Mouse (Mus musculus) Patski (cell line): ENCODE results near the gene Etv5. TPM values are rescaled to one million over a fixed set of nuclear protein-coding genes. Genes with fewer than 3 reads are reported as not detected.

ENCODE experiments used
- ATAC-seq: fragments of 100-300 bp; one replicate; pipeline ENCODE4 v1.8.0; 2021
- CTCF ChIA-PET: fragments of 350-600 bp; sonication (Branson Sonifier 250); formaldehyde crosslinking; loops from one replicate; lab custom pipeline; 2022; ENCODE audit warnings: inconsistent platforms; lab: Charles Lee
- POLR2A ChIA-PET: fragments of 350-600 bp; sonication (Branson Sonifier 250); formaldehyde crosslinking; loops from one replicate; lab custom pipeline; 2022; ENCODE audit warnings: antibody characterized with exemption, inconsistent platforms; lab: Charles Lee
- DNase-seq: peaks from one replicate; pipeline ENCODE4 v3.0.0-alpha.2; 2011; ENCODE audit warnings: low read depth, low spot score
- H3K27me3 ChIP-seq: fragments of 371-371 bp; one replicate; pipeline ENCODE4 v1.5.1; 2021
- CTCF ChIP-seq: fragments of 100-300 bp; IDR thresholded peaks from one replicate; pipeline ENCODE4 v1.5.1; 2021
- in situ Hi-C: fragments of 300-500 bp; cut with MboI; formaldehyde crosslinking; loops from 3 replicates; pipeline ENCODE4 v1.11.1; 2018; ENCODE audit warnings: low pct_unique_long_range_greater_than_20kb, mixed read lengths
- polyA plus RNA-seq: library from polyadenylated mRNA; unstranded; gene quantifications from one replicate; pipeline ENCODE4 v1.2.3, GENCODE M21; 2021

The Etv5 gene
- polyA plus RNA-seq, 1 experiment from 2014 or later, result 23.7 TPM

GRCm38 (mm10) chr16:22412459-22413229 lies 26.9 kb downstream of the Etv5 start:
- POLR2A ChIA-PET, result interaction anchor here (0.6 kb wide), 1 partner anchor 233 kb away, joined by 4 read pairs; no protein-coding TSS in a partner anchor
- TF ChIP-seq CTCF, result no peak
- in situ Hi-C loops, result no loop called here
- ATAC-seq (no peak), DNase-seq (no peak)
- CTCF ChIA-PET, result no interaction called here
- no peaks in the 10 kb centered on the region for H3K27me3 ChIP-seq

DNA sequence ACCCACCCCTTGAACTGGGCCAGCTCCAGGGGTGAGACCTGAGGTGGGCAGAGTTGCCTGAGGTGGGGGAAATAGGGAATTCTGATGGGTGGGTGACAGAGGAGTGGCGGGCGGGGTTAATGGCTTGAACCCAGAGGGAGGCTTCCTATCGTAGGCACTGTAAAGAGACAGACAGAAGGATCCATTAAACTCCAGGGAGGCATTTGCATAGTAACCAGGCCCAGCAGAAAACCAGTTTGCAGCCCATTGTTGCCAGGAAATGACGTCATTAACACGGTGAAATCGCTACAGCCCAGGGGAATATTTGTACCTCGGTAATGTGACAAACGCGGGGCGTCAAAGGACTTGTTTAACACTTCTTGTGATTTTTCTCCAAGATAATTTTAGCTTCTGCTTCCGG lies 27.8 kb downstream of the Etv5 start:
- ChIA-PET POLR2A (no interaction called here), CTCF (no interaction called here)
- ATAC-seq (no peak), DNase-seq (no peak)
- in situ Hi-C loops, result no loop called here
- TF ChIP-seq CTCF, result no peak
- no peaks in the 10 kb centered on the region for H3K27me3 ChIP-seq

- in situ Hi-C loops, result no loop called here
- ChIA-PET CTCF (interaction anchor here (1.3 kb wide), 1 partner anchor 13 kb away, joined by 4 read pairs; no protein-coding TSS in a partner anchor), POLR2A (no interaction called here)
- TF ChIP-seq CTCF, result no peak
- no peak for ATAC-seq
- no peaks in the 10 kb centered on the region for H3K27me3 ChIP-seq
- no peak for DNase-seq
Measured at GRCm38 (mm10) chr16:22410000-22410399, 29.5 kb downstream of the Etv5 start.

GRCm38 (mm10) chr16:22408642-22409360 lies 30.7 kb downstream of the Etv5 start:
- DNase-seq (no peak), ATAC-seq (no peak)
- in situ Hi-C loops, result no loop called here
- no peak for TF ChIP-seq CTCF
- no peaks in the 10 kb centered on the region for H3K27me3 ChIP-seq
- CTCF ChIA-PET, result interaction anchor here (1.3 kb wide), 1 partner anchor 14 kb away, joined by 4 read pairs; no protein-coding TSS in a partner anchor
- POLR2A ChIA-PET, result no interaction called here

DNA sequence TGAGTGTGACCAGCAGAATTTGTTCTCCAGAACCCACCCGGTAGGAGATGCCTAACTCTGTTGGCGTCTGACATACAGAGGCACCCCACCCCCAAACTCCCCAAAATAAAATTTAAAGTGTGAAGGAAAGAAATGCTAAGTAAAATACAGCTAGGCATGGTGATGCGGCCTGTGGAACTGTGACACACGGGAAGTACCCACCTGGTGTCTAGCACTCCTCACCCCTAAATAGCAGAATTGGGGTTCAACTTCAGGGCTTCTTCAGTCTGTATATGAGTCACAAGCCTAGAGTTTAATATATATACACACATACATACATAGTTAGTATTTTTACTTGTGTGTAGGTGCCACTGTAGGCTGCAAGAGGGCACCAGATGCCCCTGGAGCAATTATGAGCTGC lies 32.8 kb downstream of the Etv5 start:
- TF ChIP-seq CTCF, result no peak
- H3K27me3 ChIP-seq, result no peaks in the 10 kb centered on the region
- no peak for DNase-seq
- in situ Hi-C loops, result no loop called here
- ChIA-PET POLR2A (interaction anchor here (1.2 kb wide), 1 partner anchor 9 kb away, joined by 3 read pairs; no protein-coding TSS in a partner anchor), CTCF (no interaction called here)
- ATAC-seq, result no peak

GRCm38 (mm10) chr16:22406050-22406449 lies 33.5 kb downstream of the Etv5 start:
- in situ Hi-C loops, result no loop called here
- no peak for ATAC-seq
- H3K27me3 ChIP-seq, result no peaks in the 10 kb centered on the region
- CTCF ChIA-PET, result interaction anchor here (1.1 to 1.3 kb wide), 2 partner anchors 20 to 59 kb away, joined by 3 read pairs; no protein-coding TSS in a partner anchor
- no peak for DNase-seq
- no peak for TF ChIP-seq CTCF
- POLR2A ChIA-PET, result interaction anchor here (1.2 kb wide), 1 partner anchor 10 kb away, joined by 3 read pairs; no protein-coding TSS in a partner anchor

GRCm38 (mm10) chr16:22405492-22405891 lies 34.0 kb downstream of the Etv5 start:
- H3K27me3 ChIP-seq, result no peaks in the 10 kb centered on the region
- no peak for DNase-seq
- no peak for TF ChIP-seq CTCF
- ATAC-seq, result no peak
- in situ Hi-C loops, result no loop called here
- ChIA-PET POLR2A (no interaction called here), CTCF (interaction anchor here (1.1 to 1.3 kb wide), 2 partner anchors 19 to 59 kb away, joined by 3 read pairs; no protein-coding TSS in a partner anchor)

DNA sequence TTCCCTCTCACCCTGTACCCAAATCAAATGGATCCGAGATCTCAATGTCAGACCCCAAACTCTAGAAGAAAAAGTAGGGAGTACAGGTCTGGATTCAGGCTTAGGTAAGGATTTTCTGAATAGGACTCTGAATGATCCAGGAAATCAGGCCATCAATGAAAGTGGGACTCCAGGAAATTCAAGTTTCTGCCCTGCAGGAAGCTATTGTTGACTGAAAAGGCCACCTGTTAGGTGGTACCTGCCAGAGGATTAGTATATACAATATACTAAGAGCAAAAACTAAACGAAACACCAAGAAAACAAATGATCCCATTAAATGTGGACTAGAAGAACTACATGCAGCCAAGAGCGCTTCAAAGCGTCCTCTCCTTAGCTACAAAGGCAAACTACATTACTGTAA lies 35.8 kb downstream of the Etv5 start:
- CTCF ChIA-PET, result no interaction called here
- TF ChIP-seq CTCF, result no peak
- in situ Hi-C loops, result no loop called here
- ATAC-seq (no peak), DNase-seq (no peak)
- H3K27me3 ChIP-seq, result no peaks in the 10 kb centered on the region
- POLR2A ChIA-PET, result no interaction called here

DNA sequence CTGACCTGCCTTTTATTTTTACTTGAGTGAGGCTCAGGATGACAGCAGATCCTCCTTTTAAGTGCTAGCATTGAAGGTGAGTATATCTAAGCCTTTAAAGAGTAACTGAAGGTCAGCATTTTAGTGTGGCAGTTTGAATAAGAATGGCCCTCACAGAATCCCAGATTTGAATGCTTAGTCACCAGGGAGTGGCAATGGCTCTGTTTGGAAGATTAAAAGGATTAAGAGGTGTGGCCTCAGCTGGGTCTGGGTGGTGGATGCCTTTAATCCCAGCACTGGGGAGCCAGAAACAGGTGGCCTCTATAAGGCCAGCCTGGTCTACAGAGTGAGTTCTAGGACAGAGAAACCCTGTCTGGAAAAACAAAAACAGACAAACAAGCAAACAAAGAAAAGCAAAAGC lies 36.9 kb downstream of the Etv5 start:
- ChIA-PET POLR2A (interaction anchor here (0.7 kb wide), 1 partner anchor 35 kb away, joined by 8 read pairs; no protein-coding TSS in a partner anchor), CTCF (no interaction called here)
- DNase-seq (no peak), ATAC-seq (no peak)
- TF ChIP-seq CTCF, result no peak
- H3K27me3 ChIP-seq, result no peaks in the 10 kb centered on the region
- in situ Hi-C loops, result no loop called here

DNA sequence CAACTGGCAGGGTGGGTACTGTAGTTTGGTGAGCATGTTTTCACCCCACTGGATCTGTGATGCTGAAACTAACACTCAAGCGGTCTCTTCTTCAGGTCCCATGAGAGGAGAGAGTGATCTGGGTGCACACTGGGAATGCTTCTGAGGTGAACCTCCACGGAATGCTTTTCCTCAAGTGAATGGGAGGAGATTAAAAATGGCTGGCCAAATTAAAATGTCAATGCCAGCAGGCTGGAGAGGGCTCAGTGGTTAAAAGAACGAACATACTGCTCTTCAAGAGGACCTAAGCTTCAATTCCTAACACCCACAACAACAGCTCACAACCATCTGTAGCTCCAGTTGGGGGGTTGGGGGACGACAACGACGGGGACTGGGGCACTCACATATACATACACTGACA lies 39.3 kb downstream of the Etv5 start:
- ChIA-PET POLR2A (no interaction called here), CTCF (interaction anchor here (0.7 to 1.3 kb wide), 2 partner anchors 21 to 29 kb away, joined by 3 read pairs; no protein-coding TSS in a partner anchor)
- in situ Hi-C loops, result no loop called here
- no peak for DNase-seq
- TF ChIP-seq CTCF, result no peak
- no peaks in the 10 kb centered on the region for H3K27me3 ChIP-seq
- no peak for ATAC-seq
